Mouse (Mus musculus): Measurements from ENCODE around the gene Thrb. TPM values are rescaled to one million over a fixed set of nuclear protein-coding genes. Genes with fewer than 3 reads are reported as not detected.

The Thrb gene
- total RNA-seq, 2 experiments from 2014 or later, result 0.62 to 0.74 TPM

DNA sequence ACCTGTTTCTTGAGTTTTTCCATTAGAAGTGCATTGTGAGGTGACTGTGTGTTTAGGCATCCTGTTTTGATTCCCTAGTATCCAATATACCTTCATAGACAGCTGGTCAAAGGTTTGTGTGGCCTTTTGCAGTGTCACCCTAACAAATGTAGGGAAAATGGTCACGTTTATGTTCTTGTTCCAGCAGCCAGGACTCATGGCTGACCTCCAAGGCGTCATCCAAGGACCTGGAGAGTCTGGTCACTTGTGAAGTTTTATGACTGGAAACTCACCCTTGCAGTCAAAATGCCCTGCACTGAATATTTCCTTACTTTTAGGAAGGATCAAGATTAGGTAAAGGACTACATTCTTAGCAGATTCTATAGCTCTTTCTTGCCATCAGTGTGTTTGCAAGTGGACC lies 114.3 kb downstream of the Thrb start:
- ATAC-seq (replicated peaks; ENCODE audit: poor library complexity), result no peak

- no peak for ATAC-seq (replicated peaks; ENCODE audit: poor library complexity)
Measured at GRCm38 (mm10) chr14:17781921-17782320, 121.9 kb downstream of the Thrb start.

GRCm38 (mm10) chr14:17784207-17784806 lies 124.2 kb downstream of the Thrb start:
- no peak for ATAC-seq (replicated peaks; ENCODE audit: poor library complexity)

- no peak for ATAC-seq (replicated peaks; ENCODE audit: poor library complexity)
Measured at GRCm38 (mm10) chr14:17785370-17785769, 125.3 kb downstream of the Thrb start.

GRCm38 (mm10) chr14:17786249-17786648 lies 126.2 kb downstream of the Thrb start:
- ATAC-seq (replicated peaks; ENCODE audit: poor library complexity), result no peak

DNA sequence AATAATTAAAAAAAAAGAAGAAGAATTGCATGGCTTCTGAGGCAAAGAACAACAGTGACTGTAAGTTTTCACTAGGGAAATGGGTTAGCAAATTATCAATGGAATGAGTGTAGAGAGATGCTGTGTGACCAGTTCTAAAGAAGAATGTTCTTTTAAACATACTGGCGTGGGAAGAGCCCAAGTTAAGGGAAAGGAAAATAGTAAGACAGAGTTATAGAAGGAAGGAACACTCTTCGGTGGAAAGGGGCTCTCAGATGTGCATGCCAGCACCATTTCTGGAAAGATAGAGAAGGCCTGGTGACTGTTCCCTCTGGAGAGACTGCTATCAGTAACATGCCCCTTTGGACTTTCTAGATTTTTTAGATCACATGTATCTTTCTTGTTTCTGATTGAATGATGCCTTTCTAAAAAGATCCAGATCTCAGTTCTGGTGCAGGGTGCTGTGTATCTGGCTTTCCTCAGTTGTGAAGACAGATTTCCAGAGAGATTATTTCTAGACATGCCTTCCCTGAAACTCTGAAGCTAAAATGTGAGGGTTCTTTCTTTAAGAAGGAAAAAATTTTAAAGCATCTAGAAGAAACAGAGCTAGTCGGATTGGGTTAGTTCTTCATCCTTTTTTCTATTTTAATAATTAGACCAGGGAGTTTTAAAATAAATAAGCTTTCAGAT lies 144.0 kb downstream of the Thrb start:
- no peak for ATAC-seq (replicated peaks; ENCODE audit: poor library complexity)

- ATAC-seq (replicated peaks; ENCODE audit: poor library complexity), result no peak
Measured at GRCm38 (mm10) chr14:17811051-17811450, 151.0 kb downstream of the Thrb start.

- ATAC-seq (replicated peaks; ENCODE audit: poor library complexity), result peak; percentile 64
Measured at GRCm38 (mm10) chr14:17812414-17812813, 152.4 kb downstream of the Thrb start.

DNA sequence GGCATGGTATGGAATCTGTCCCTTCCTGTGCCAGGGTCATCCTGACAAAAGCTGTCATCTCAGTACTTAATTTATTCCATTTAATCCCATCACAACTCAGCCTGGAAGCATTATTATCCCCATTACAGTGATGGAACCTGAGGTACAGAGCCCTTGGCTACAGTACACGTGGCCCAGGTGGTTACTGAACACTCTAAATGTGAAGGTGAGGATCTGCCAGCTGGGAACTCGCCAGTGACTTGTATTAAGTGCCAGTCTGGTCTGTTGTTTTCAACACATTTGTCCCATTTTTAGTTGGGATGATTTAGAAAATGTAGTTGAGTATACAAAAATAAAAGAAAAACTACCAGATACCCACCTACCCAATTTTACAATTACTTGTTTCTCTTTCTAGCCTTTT lies 155.0 kb downstream of the Thrb start:
- ATAC-seq (replicated peaks; ENCODE audit: poor library complexity), result no peak

DNA sequence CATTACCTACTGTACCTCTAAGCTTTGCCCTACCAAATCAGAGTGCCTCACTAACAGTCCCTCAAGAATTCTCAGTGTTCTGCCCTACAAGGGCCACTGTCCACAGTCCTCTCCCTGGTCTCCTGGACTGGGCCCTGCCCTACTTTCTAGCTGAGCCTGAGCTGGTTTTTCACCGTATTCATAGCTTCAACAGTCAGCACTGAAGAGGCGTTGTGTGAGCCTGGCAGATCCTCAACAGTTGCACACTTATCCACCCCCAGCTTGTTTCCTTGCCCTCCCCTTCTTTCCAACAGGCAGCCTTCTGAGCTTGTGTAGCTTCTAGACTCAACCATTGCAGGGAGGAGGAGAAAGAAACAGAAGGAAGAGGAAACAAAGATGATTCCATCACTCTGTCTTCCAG lies 158.0 kb downstream of the Thrb start:
- ATAC-seq (replicated peaks; ENCODE audit: poor library complexity), result no peak

DNA sequence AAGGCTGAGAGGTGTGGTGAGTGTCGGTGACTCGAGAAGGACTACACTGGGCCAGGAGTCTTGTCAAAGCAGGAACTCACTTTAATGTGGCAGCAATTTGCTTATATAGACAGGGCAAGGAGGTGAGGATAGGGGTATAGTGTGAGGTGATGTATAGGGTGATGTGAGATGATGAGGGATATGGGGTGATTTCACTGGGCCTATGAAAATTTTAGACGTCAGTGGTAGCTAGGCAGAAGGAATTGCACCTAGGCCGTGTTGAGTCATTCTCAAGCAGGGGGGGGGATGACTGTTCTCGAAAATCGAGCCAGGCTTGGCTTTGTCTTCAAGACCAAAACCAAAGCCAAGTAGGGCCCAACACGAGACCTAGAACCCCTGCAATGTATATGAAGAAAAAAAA lies 162.7 kb downstream of the Thrb start:
- ATAC-seq (replicated peaks; ENCODE audit: poor library complexity), result no peak

DNA sequence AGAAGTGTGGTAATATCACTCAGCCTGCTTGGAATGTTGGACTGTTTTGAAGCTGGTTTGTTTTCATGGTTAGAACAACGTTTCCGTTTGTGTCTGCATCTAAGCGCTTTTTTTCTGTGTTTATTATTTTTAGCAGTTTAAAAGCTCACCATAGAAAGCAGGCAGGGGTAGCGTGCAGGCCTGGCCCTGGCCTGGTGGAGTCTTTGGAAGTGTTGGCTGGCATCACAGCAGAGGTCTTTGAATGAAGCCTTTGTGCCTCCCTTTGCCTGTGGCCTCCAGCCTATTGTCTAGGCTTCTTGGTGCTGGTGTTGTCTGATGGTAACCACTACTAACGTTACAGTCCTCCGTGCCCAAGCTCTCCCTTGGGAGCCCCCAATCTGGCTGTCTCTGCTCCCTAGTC lies 167.3 kb downstream of the Thrb start:
- ATAC-seq (replicated peaks; ENCODE audit: poor library complexity), result no peak

DNA sequence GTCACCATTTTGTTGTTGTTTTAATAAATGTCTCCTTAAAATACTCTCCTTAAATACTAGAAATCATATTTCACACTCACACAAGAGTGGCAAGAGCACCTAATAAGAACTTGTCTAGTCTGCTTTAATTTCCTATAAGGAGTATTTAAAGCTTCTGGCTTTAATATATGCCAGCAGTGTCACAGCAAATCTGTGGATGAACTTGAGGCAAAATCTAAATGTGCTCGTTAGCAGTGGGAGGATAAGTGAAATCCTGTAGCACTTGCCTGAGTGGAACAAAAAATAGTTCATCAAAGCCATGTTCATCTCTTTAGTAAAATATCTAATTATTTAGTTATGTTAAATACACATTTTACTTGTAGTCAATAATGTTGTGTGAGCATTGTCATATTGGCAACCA lies 175.7 kb downstream of the Thrb start:
- ATAC-seq (replicated peaks; ENCODE audit: poor library complexity), result no peak

GRCm38 (mm10) chr14:17836766-17837165 lies 176.7 kb downstream of the Thrb start:
- ATAC-seq (replicated peaks; ENCODE audit: poor library complexity), result no peak

DNA sequence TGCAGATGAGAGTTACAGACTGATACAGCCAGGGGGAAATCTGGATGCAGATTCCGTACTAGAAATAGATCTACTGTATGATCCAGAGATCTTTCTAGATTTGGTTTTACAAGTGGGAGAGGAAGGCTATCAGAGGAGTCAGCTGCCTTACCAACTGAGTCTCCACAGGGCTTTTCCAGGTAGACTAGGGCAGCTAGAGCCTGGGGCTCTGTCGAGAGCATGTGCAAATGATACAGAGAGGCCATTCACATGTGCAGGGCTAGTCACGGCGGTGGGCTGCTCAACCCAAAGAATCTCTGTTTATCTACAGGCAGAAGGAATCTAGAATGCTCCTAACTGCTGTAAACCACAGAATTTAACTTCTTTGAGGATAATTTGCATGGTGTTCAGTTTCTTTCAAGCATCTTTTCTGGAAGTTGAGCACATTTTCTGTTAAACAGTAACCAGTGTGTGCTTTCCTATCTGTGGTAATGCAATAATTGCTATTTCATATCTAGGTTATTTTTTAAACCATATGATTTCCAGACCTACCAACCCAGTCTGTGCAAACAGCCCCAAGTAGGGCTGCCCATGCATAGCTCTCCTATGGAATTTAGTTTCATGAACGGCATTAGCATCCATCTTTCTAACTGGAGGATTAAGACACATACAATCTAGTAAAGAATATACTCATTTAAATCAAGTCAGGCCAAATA lies 185.1 kb downstream of the Thrb start:
- no peak for ATAC-seq (replicated peaks; ENCODE audit: poor library complexity)

- no peak for ATAC-seq (replicated peaks; ENCODE audit: poor library complexity)
Measured at GRCm38 (mm10) chr14:17845871-17846270, 185.8 kb downstream of the Thrb start.

GRCm38 (mm10) chr14:17846700-17847099 lies 186.6 kb downstream of the Thrb start:
- ATAC-seq (replicated peaks; ENCODE audit: poor library complexity), result no peak

DNA sequence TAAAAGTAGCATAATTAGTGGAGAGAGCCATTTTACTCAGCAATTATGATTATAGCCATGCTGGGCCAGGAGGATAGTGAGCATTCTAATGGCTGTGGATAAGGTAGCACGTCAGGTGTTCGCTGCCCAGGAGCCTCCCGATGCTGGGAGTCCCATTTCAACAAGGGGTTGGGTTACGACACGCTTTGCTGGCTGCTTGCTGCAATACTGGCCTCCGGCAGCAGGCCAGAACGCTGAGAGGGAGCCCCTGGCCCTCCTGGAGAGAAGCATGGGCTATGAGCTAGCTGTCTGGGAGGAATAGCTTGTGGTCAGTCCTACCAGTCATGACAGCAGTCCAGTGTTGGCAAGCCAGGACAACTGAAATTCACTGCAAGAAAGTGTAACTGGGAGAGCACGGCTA lies 187.2 kb downstream of the Thrb start:
- no peak for ATAC-seq (replicated peaks; ENCODE audit: poor library complexity)

GRCm38 (mm10) chr14:17850355-17850754 lies 190.3 kb downstream of the Thrb start:
- no peak for ATAC-seq (replicated peaks; ENCODE audit: poor library complexity)

DNA sequence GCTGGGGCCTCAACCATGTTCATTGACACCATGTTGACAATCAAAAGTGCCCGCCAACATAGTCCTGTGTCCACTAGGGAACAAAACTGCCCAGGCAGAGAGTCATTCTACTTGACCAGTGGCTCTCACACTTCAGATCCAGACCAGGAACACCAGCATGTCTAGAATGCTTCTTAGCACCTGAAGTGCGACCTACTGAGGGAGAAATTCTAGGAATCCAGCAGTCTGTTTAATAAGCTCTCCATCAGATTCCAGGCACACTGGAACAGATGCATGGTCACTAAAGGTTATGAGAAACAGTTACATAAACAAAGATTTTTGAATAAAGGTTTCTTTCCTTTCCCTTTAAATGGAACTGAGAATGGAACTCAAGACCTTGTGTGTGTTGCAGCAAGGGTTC lies 192.2 kb downstream of the Thrb start:
- no peak for ATAC-seq (replicated peaks; ENCODE audit: poor library complexity)

- no peak for ATAC-seq (replicated peaks; ENCODE audit: poor library complexity)
Measured at GRCm38 (mm10) chr14:17859790-17860385, 199.8 kb downstream of the Thrb start.

GRCm38 (mm10) chr14:17862651-17863050 lies 202.6 kb downstream of the Thrb start:
- ATAC-seq (replicated peaks; ENCODE audit: poor library complexity), result no peak

All from megakaryocyte progenitor cell, adult 5-6 weeks (primary cell).